Mouse (Mus musculus) brain, adult 2 months (tissue): ENCODE measurements around the gene Slc17a7.

Source experiments
- DNase-seq: peaks from one replicate; pipeline ENCODE4 v3.0.0; 2011; ENCODE audit warnings: low read depth, low spot score

Slc17a7 gene

DNA sequence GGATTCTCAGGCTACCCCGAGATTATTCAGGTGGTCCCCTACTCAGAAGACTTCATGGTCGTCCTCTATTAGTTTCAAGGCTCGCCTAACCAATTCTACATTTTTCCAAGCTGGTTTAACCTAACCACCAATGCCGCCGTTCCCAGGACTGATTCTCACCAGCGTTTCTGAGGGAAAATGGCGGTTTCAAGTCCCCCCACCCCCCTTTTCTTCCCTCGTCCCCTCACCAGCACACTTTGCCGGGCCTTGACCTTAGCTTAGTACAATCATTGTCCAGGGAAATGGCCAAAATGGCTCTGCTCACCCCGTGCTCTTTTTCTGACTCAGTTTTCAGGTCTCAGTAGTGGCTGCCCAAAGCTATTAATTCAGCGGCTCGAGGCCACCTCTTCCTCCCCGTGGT is 11.6 kb downstream of the Slc17a7 start:
- DNase-seq = no peak

DNA sequence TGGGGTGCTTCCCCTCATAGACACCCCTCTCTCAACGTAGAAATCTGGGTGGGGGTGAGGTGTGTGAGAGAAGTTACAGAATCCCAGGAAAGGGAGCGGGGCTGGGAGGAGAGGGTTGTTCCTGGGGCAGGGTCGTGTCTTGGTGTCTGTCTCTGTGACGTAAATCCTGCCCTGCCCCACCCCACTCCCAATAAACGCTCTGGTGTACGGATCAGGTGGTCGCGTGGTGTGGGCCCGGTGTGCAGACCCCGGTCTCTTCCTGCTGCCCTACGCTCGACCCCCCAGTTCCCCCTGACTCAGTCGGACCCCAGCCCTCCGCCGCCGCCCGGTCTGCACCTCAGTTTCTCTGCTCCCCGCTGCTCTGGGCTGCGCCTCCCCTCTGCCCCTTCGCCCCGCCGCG is 12.2 kb downstream of the Slc17a7 start:
- DNase-seq = no peak

DNA sequence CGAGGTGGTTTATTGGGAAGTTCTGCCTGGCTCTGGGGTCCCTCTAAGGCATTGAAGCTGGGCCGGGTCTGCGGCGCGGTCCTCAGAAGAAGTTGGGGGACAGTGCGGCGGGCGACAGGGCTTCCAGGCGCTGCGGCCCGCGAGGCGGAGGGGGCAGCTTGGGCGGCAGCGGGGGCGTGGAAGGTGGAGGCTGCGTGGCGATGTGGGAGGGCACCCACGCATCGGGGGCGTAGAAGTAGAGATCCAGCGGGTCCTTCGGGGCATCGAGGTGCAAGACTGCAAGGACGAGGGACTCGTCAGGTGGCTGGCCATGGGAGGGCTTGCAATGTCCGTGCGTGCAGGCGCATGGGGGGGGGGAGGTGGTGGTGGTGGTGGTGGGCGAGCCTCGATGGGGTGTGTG is 12.6 kb downstream of the Slc17a7 start:
- no peak for DNase-seq

DNA sequence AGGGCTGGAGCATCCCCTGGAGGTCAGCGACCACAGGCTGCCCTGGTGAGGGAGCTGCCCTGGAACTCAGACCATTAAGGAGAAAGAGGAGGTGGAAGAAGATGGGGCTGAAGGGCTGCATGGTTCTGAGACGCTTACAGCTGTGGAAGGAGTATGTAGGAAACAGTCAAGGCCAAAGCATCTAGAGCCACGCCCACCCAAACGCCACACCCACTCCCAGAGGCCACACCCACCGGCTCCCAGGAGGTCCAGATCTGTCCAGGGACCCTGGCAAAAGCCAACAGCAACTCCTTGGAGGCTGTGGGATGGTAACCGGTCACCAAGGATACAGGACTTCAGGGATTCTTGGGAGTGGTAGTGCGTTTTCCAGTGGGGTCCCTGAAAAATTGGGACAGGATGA is 14.8 kb downstream of the Slc17a7 start:
- no peak for DNase-seq

DNA sequence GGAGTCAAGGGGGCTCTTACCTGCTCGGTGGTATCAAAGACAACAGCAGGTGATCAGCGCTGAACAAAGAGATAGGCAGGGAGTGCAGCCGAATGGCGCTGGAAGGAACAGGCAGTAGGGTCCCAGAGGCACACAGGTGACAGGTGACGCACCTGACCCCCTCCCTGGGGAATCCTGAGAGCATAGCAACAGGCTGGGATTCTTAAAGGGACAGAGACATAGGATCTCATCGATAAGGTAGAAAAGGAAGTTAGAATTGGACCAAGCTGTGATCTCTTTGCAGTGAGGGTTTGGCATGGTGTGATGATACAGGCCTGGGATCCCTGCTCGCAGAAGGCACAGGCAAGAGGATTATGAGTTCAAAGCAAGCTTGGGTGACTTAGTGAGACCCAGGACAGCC is 15.7 kb downstream of the Slc17a7 start, which contains the start of gene Gfy:
Gene Gfy (minus strand): TSS at position 101 of the 400 bp plus-strand sequence.
- no peak for DNase-seq

DNA sequence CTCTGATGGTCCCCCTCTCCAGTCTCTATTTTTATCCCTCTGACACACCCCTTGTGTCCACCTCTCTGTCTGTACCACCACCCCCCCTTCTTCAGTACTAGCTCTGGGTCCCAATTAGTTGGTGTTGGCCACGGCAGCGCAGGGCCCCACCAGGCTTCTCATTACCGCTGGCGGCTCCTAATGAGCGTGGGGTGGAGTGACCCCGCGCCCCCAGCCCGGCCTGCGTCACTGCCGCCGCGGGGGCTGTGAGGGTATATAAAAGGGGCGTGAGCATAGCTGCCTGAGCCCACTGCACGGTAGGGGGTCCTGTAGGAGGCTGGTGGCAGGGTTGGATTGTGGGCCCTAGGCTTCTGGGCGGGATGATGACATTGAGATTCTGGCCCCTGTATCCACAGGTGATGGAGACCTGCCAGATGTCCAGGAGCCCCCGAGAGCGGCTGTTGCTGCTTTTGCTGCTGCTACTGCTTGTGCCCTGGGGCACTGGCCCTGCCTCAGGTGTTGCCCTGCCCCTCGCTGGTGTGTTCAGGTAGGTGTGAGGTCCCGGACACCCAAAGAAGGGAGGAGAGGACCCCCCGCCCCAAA is 17.2 kb downstream of the Slc17a7 start, which contains the start of gene Pth2:
Gene Pth2 (plus strand): TSS at position 100 of the 582 bp plus-strand sequence.
- DNase-seq = no peak

DNA sequence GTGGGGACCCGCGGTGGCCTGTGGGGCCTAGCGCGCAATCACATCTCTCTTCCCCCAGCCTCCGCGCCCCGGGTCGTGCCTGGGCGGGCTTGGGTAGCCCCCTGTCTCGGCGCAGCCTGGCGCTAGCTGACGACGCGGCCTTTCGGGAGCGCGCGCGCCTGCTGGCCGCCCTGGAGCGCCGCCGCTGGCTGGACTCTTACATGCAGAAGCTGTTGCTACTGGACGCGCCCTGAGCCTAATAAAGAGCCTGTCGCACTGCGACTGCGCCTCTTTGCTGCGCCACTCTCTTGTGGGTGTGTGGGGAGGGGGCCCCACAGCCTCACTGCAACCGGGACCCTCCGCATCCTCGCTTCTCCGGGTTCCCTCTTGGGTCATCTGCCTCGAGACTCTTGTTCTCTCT is 17.8 kb downstream of the Slc17a7 start:
- no peak for DNase-seq

DNA sequence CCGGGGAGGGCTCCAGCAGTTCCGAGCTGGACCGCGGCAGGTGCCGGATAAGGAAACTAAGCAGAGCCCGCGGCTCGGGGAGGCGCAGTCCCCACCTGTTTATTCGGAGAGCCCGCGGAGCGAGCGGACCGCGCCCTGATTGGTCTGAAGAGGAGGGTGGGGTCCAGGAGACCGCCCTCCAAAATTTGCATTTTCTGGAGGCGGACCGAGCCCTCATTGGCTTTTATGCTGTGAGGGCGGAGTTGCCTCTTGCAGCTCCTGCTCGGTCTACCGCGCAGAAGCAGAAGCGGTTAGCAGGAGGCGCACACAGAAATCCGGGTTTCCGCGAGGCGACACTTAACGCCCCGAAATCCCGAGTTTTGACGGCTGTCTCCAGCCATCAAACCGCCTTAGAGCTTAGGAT is 18.5 kb downstream of the Slc17a7 start:
- peak; percentile 96 for DNase-seq

DNA sequence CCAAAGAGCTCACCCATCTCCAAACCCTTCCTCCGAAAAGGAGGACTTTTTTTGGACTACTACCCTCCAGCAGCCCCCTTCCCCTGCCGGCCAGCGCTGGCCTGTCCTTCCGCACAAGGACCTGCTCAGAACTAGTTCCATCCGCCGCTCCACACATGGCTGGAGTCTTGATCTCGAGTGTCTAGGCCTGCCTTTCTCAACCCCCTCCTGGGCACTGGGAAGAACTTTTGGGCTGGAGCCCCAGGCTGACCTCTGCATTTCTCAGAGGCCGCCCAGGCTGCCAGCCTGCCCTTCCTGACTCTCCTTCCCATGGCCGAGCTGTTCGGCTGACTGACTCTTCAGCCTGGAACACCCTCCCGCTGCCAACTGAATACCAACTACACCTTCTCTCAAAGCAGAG is 18.9 kb downstream of the Slc17a7 start:
- DNase-seq = peak; percentile 50

DNA sequence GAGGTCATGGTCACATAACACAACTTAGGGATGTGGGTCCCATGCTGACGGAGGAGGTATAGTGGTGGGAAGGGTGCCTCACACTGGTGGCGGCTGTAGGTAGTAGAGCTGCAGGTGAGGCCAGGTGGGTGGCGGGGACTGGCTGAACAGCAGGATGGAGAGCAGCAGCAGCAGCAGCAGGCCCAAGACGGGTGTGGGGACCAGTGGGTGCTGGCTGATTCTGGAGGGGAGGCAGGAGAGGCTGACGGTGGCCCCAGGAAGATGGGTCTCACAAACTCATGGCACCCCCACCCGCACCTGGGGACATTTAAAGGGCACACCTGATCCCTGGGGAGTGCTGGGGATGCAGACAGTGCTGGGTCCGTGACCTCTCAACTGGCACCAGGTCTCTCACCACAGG is 19.9 kb downstream of the Slc17a7 start:
- no peak for DNase-seq

DNA sequence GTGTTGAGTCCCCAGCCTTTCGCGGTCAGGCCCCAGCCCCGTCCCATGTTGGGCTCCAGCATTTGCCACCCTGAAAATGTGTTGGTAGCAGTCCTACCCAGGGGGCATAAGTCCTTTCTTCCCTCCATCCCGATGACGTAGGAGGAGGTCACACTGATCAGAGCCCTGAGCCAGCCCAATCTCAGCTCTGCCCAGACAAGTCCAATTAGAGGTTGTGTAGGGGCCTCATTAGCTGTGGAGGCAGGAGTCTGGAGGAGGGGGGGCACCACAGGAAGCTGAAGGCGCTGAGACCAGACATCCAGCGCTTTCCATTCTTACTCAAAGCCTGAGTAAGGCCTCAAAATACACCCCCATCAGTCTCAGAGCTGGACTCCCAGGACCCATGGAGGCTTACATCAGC is 22.2 kb downstream of the Slc17a7 start:
- DNase-seq = no peak

DNA sequence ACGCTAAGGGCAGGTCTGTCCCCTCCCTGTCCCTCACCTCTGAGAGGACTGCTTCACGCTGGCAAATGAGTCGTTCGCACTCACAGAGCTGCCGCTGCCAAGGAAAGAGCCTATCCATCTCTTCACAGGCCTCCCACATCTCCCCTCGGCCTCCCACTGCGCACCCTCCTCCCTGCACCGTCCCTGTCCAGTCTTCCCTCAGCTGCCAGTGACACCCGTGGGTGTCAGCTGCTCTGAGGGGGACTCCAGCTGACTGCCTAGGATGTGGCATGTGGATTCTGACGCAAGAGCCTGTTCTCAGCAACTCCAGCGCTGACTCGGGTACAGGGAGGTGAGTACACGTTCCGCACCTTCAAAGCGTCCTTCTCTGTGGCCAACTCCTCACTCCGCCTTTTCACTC is 25.9 kb downstream of the Slc17a7 start:
- peak; percentile 82 for DNase-seq

DNA sequence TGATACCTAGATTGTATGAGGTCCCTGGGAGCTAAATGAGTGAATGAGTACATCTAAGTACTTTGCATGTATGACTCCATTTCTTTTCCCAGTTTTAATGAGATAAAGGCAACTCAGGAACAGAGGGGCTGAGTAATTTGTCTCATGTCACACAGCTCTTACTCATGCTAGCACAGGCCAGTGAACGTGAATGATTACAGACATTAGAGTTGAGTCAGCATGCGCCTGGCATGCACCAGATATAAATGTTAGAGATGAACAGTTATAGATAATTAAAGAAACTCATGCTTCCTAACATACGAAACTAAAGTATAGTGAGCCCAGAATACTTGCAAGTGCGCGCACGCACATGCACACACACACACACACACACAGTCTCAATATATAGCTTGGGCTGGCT is 26.4 kb downstream of the Slc17a7 start:
- peak; percentile 56 for DNase-seq

DNA sequence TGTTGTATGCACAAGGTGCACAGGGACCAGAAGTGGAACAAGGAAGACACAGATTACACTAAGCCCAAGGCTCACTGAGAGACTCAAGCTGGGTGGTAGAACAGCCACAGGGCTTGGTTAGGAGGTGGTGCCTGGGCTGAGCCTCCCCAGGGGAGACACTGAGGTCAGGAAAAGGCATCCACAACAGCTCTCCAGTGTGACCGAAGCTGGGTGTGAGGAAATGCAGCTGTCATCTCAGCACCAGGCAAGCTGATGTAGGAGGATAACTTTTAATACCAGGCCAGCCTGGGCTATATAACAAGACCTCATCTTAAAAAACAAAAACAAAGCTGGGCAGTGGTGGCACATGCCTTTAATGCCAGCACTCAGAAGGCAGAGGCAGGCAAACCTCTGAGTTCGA is 27.4 kb downstream of the Slc17a7 start:
- DNase-seq = no peak

DNA sequence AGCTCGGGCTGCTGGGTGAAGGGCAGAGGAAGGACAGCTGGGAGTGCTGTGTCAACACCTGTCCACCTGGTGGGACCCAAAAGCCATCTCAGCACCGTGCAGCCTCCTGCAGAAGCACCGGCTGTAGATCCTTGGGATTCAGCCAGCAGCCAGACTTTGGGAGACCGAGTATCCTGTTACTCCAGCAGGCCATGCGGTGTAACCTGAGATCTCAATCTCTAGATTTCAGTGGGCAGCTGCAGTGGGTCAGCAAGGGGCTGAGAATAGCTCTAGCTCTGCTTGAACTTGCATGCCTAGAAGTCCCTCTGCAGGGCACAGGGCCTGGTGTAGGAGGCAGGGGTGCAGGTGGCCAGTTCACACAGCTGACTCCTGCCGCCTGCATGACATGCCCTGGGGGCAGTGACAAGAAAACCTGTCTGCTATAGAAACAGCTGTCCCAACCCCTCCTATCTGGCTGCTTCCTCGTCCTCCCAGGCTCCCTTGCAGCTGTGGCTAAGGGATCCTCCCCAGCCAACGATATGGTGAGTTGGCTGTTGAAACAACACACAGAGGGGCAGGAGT is 28.1 kb downstream of the Slc17a7 start:
- peak; percentile 92 for DNase-seq

DNA sequence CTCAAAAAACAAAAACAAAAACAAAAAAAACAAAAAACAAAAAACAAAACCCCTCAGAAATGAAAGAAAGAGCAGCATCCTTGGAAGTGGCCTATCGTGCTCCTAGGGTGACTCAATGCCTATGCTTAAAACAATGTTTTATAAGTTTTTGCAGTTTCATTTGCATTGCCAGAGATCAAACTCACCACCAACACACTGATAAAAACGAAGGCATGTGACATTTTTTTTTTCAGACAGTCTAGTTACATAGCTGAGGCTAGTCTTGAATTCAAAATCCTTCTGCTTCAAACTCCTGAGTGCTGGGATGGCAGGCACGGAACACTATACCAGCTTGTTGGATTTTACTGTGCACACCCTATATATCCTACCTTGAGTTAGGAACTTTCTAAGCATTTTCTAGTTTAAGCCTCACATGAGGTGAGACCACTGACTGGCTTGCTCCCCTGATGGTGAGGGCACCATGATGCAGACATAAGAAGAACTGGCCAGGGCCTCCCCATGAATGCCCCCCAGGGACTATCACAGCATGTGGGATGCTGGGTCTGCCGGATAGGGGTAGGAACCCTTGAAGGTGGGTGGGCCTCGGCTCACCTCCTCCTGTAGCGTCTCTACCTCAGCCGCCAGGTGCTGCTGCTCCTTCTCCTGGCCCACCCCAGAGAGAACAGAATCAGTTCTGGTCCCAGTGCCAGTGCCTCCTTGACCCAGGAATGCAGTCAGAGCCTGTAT is 29.0 kb downstream of the Slc17a7 start:
- DNase-seq = no peak

DNA sequence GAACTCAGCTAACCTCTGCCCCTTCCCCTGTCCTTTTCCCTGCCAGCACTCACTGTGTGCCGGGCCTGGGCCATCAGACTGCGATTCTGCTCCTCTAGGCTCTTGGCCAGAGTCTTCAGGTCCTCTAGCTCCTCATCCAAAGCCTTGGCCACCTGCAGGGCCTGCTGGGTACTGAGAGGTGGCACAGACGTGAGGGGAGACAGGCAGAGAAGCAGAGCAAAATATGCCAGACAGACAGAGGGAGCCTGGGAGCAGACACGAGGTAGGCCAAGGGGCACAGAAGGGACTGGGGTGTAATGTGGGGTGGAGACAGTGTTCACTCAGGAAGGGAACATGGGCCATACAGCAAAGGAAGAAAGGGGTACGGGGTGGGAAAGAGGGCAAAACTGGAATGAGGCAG is 29.7 kb downstream of the Slc17a7 start:
- DNase-seq = peak; percentile 67

DNA sequence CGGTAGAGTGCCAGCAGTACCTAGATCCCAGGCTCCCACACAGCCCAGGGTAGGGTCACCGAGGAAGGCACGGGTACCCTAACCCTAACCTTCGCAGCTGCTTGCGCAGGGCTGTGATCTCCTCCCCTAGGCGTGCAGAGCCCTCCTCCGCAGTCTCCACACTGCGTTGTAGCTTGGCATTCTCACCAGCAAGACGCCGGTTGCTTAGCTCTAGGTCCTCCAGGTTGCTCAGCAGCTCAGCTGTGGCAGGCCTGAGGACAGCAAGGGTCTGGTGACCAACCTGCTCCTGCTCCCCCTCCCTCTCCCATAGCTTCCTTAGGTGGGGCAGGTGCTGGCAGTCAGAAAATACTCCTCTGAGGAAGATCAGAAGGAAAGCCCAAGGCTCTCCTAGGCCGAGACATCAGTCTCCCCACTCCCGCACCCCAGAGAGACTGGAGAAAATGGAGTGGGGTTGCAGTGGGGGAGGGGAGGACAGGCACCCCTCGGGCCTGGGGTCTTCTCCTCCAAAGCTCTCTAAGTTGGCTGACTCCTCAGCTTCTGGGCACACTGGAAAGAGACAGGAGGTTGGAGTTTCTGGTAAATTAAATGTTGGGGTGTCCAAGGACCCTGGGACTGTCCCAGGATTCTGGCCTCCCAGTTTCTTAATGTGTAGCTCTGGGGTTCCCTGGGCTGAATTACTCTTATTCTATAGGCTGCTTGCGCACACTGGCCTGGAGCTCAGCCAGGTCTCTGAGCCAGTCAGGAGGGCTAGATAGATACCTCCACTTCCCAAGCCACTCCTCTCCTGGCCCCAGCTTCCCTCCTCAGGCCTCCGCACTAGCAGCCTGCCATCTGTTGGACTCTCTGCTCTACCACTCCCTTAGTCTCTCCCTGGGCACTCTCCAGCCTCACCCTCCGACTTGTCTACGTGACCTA is 30.4 kb downstream of the Slc17a7 start:
- DNase-seq = peak; percentile 91

DNA sequence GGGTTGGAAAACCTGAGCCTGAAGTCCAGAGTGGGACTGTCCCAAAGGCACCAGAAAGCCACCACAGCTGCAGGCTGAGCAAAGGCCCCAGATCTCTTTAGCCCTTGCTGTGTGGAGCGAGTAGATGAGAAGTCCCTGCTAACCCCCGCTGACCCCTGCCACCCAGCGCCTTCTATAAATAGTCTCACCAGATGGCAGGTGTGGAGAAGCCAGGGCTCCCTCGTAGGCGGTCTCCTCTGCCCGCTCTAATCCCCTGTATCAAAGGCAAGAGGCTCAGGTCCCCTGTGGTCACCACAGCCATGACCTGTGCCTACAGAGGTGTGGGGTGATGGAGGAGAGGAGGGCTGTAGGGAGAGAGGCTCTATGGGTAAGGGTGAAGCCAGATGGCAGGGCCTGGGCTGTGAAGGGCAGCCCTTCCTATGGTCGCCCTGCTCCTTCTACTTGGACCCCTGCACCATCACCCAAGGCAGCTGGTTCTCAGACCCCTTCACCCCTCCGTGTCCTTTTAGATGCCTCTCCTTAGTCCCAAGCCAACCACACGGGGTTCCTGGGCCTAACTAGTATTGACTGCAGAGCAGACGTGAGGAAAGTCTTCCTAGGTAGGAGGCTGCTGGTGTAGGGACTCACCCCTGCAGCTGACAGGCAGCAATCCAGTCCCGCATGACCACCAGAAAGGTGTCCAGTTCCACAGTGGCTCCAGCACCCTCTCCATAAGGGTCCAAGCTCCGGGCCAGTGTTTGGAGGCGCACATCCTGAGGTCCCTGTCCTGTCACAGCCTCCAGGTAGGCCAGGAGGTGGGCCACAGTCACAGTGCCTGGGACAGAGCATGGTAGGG is 31.8 kb downstream of the Slc17a7 start:
- peak; percentile 47 for DNase-seq

DNA sequence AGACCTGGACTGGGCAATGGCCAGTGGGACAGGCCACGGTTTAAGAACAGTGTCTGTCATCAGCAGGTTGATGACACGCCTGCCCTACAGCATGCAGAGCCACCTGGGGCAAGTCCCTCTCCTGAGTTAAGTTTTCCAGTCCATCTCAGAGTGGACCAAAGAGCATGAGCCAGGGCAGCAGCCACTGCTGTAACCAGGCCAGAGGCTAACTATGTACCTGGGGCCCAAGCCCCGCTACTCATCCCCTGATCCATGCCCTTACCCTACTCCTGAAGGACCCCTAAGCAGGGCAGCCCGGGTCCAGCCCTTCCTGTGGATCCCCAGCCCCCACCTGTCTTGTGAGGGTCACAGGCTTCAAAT is 32.4 kb downstream of the Slc17a7 start:
- DNase-seq = no peak

DNA sequence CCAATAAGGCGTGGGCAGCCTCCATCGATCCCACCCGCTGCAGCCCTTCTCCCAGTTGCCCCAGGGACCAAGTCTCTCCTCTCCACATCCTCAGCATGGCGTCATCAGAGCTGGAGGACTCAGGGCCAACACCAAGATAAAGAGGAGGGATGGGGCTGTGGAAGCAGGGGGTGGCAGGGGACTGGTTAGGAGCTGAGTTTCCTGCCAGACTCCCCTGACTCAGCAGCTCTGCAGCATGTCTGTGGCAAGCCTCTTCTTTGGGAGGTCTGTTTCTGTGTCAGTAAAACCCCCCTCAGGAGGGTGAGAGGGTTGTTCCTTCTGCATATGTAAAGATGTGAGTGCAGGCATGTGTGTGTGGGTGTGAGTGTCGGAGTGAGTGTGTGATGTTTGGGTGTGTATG is 33.2 kb downstream of the Slc17a7 start:
- peak; percentile 74 for DNase-seq
